Mouse (Mus musculus): ENCODE measurements around the gene Sdc4. TPM values are rescaled to one million over a fixed set of nuclear protein-coding genes. Genes with fewer than 3 reads are reported as not detected.

The Sdc4 gene
- polyA plus RNA-seq, 1 experiment from 2014 or later = 11.3 TPM

DNA sequence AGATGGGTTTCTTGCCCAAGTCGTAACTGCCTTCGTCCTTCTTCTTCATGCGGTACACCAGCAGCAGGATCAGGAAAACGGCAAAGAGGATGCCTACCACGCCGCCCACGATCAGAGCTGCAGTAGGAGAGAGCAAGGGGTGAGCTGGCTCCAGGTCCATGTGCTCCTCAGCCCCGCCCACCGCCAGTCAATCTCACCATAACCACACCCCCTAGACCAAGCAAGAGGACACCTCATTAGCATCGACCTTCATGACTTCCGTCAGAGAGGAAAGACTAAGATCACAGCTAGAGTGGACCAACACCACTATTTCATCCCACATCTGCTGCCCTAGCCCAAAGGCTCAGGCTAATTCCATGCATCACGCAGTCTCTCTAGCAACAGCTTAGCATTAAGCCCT, 17.6 kb downstream of the Sdc4 start:
- H3K27ac ChIP-seq (replicated peaks) = no peak overlapping the region
- H3K4me1 ChIP-seq = peaks cover 6% of the 10 kb centered on the region; the same call in 1 of the 2 replicates
- ATAC-seq (ENCODE audit: low FRiP score, low read depth) = no peak
- 0 out of 2 replicates have a peak, but pooled peaks cover 2% of the 10 kb centered on the region for H3K9me3 ChIP-seq
- no peak overlapping the region for H3K4me3 ChIP-seq
- 0 out of 2 replicates have a peak, but pooled peaks cover 6% of the 10 kb centered on the region for H3K27me3 ChIP-seq
- H3K9ac ChIP-seq (replicated peaks) = no peak overlapping the region
- H3K4me2 ChIP-seq (replicated peaks) = no peak overlapping the region
- 32% methylated on average over 12 of the region's 12 CpGs for WGBS
- no peaks in the 10 kb centered on the region for H3K36me3 ChIP-seq

DNA sequence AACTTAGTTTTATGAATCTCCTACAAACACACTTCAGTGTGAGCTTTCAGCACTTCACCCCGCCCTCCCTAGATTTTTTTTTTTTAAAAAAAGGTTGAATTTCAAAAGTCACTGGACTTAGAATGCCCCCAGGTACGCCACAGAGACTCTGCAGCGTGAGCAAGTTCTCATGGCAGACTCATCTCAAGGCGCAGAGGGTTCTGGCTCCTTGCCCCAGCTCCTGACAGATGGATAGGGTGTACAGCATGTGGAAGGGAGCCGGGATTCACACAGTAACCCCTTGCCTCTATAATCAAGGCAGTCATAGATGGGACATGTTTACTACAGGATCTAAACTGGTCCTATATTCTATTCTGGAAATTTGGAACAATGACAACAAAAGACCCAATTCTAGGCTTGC, 18.3 kb downstream of the Sdc4 start:
- Histone ChIP-seq H3K36me3 (no peaks in the 10 kb centered on the region), H3K27ac (replicated peaks) (no peak overlapping the region), H3K4me3 (no peak overlapping the region), H3K9me3 (0 out of 2 replicates have a peak, but pooled peaks cover 2% of the 10 kb centered on the region), H3K9ac (replicated peaks) (no peak overlapping the region), H3K4me1 (no peaks in the 10 kb centered on the region), H3K27me3 (no peaks in the 10 kb centered on the region), H3K4me2 (replicated peaks) (no peak overlapping the region)
- no peak for ATAC-seq (ENCODE audit: low FRiP score, low read depth)
- WGBS = 92% methylated on average over 5 of the region's 5 CpGs

DNA sequence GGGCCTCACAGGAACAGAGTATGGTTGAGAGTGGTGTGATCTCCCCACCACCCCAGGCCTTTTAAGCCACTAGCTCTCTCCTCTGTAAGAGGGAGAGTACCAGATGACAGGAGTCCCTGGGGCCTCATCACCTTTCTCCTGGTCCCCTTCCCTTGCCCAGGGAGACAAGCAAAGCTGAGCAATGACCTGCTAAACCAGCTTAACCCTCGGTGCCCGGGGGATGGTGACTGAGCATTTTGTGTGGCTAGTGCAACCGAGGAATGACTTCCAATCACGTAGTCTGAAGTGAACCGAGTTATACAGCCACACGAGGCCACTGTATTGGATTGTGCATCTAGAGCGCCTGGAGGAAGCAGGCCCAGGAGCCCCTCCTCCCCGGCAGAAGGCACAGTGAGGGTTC, 19.3 kb downstream of the Sdc4 start:
- ATAC-seq (ENCODE audit: low FRiP score, low read depth) = no peak
- 0 out of 2 replicates have a peak, but pooled peaks cover 2% of the 10 kb centered on the region for H3K9me3 ChIP-seq
- 85% methylated on average over 8 of the region's 8 CpGs for WGBS
- H3K27me3 ChIP-seq = no peaks in the 10 kb centered on the region
- H3K4me2 ChIP-seq (replicated peaks) = no peak overlapping the region
- H3K36me3 ChIP-seq = no peaks in the 10 kb centered on the region
- no peaks in the 10 kb centered on the region for H3K4me1 ChIP-seq
- no peak overlapping the region for H3K9ac ChIP-seq (replicated peaks)
- no peak overlapping the region for H3K4me3 ChIP-seq
- H3K27ac ChIP-seq (replicated peaks) = no peak overlapping the region

DNA sequence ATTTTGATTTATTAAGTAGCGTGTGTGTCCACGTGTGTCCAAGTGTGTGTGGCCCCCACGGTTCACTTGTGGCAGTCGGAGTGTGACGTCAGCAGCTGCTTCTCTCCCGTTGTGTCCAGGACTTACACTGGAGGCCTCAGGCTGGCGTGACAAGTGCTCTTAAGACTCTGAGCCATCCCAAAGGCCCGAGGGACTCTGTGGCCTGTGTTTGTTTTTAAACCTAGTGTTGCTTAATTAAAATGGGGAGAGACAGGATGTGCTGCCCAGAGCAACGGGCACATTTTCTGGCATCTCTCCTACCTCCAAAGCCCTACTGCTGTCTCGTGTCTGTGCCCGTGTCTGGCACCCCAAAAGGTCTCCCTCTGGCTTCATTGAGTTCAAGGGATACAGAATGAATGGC, 20.2 kb downstream of the Sdc4 start:
- Histone ChIP-seq H3K27me3 (no peaks in the 10 kb centered on the region), H3K27ac (replicated peaks) (no peak overlapping the region), H3K4me2 (replicated peaks) (no peak overlapping the region), H3K4me3 (no peak overlapping the region), H3K9ac (replicated peaks) (no peak overlapping the region), H3K9me3 (0 out of 2 replicates have a peak, but pooled peaks cover 2% of the 10 kb centered on the region), H3K4me1 (no peaks in the 10 kb centered on the region), H3K36me3 (no peaks in the 10 kb centered on the region)
- no peak for ATAC-seq (ENCODE audit: low FRiP score, low read depth)
- 92% methylated on average over 11 of the region's 11 CpGs for WGBS

DNA sequence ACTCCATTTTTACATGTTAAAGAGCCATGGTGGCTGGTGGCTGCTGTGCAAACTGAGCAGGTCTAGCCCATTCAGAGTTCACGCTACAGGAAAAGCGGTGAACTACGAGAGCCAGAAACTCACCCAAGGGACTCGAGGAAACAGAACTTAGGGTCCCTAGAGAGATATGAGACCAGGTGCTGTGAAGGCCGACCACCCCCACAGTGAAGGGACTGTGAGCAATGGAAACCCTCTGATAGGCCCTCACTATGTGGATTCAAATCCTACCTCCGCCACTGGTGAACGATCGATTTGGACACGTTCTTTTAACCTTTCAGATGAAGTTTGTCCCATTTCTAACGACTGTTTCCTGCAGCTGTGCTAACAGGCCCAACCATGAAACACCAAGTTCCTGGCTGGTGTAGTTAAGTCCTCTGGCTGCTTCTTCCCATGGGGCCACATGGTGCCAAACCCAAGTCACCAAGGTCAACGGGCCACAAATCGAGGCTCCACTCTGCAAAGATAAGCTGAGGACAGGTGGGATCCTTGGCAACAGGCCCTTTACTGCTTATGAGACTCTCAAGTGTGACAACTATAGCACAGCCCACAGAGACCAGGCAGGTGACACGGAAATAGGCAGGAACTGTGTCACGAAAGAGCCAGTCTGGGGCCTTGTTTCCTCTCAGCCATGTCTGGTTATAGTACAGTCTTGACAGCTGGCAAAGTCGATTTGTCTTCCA, 20.9 kb downstream of the Sdc4 start:
- no peak for ATAC-seq (ENCODE audit: low FRiP score, low read depth)
- WGBS = 91% methylated on average over 15 of the region's 15 CpGs

DNA sequence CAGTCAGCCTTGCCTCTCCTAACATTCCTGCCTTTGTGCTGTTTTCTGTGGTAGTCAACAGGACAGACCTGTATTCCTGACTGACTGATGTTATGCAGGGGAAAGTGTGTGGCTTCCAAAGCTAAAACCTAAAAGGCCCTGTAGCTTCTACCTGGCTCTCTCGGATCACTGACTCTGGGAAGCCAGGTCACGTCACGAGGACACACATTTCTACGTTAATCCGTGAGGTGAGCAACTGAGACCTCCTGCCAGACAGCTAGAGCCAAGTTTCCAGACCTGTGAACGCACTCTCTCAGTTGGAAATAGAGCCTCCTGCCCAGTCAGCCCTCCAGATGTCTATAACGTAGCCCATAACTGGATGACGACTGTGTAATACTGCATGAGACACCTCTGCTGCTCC, 21.7 kb downstream of the Sdc4 start:
- Histone ChIP-seq H3K27ac (replicated peaks) (no peak overlapping the region), H3K9ac (replicated peaks) (no peak overlapping the region), H3K36me3 (no peaks in the 10 kb centered on the region), H3K9me3 (0 out of 2 replicates have a peak, but pooled peaks cover 2% of the 10 kb centered on the region), H3K4me1 (no peaks in the 10 kb centered on the region), H3K4me2 (replicated peaks) (no peak overlapping the region), H3K4me3 (no peak overlapping the region), H3K27me3 (no peaks in the 10 kb centered on the region)
- WGBS = 81% methylated on average over 8 of the region's 8 CpGs
- no peak for ATAC-seq (ENCODE audit: low FRiP score, low read depth)

More for the DNA sequence above, 20.9 kb downstream of the Sdc4 start:
- no peaks in the 10 kb centered on the region for H3K36me3 ChIP-seq
- no peaks in the 10 kb centered on the region for H3K4me1 ChIP-seq
- H3K27me3 ChIP-seq = no peaks in the 10 kb centered on the region
- H3K9me3 ChIP-seq = 0 out of 2 replicates have a peak, but pooled peaks cover 2% of the 10 kb centered on the region
- no peak overlapping the region for H3K9ac ChIP-seq (replicated peaks)
- no peak overlapping the region for H3K27ac ChIP-seq (replicated peaks)
- no peak overlapping the region for H3K4me3 ChIP-seq
- no peak overlapping the region for H3K4me2 ChIP-seq (replicated peaks)

DNA sequence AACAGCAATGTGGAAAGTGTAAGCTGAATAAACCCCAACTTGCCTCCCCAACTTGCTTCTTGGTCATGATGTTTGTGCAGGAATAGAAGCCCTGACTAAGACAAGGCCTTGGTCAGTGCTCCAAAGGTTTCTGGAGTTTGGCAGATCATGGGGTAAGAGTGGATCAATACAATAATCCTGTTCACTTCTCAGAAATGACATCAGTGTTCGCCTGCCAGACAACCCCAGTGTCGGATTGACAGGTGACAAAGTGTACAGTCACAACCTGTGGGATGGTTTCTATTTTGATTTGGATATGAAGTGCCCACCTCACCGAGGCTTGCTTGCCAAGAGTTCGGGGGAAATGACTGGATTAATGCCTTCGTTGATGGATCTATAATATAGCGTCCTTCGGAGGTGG, 22.4 kb downstream of the Sdc4 start:
- WGBS = 88% methylated on average over 7 of the region's 7 CpGs
- ATAC-seq (ENCODE audit: low FRiP score, low read depth) = no peak
- Histone ChIP-seq H3K36me3 (no peaks in the 10 kb centered on the region), H3K9me3 (0 out of 2 replicates have a peak, but pooled peaks cover 2% of the 10 kb centered on the region), H3K27ac (replicated peaks) (no peak overlapping the region), H3K27me3 (no peaks in the 10 kb centered on the region; the same call in 1 of the 2 replicates), H3K4me2 (replicated peaks) (no peak overlapping the region), H3K9ac (replicated peaks) (no peak overlapping the region), H3K4me3 (no peak overlapping the region), H3K4me1 (no peaks in the 10 kb centered on the region)

DNA sequence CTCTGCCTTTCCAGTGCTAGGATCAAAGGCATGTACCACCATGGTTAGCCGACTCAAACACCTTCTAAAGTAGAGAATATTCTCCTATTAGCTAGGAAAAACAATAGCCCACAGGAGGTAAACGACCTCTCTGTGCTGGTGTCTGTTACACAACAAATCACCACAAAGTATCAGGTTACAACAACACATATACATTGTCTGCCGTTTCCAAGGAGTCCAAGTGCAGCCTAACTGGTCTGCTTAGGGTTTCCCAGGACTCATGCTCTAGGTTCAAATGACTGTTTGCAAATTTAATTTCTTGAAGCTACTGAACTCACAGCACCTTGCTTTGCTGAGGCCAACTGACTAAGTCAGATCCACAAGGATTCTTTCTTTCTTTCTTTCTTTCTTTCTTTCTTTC, 24.2 kb downstream of the Sdc4 start:
- ATAC-seq (ENCODE audit: low FRiP score, low read depth) = no peak
- WGBS = 9% methylated on average over 3 of the region's 3 CpGs

DNA sequence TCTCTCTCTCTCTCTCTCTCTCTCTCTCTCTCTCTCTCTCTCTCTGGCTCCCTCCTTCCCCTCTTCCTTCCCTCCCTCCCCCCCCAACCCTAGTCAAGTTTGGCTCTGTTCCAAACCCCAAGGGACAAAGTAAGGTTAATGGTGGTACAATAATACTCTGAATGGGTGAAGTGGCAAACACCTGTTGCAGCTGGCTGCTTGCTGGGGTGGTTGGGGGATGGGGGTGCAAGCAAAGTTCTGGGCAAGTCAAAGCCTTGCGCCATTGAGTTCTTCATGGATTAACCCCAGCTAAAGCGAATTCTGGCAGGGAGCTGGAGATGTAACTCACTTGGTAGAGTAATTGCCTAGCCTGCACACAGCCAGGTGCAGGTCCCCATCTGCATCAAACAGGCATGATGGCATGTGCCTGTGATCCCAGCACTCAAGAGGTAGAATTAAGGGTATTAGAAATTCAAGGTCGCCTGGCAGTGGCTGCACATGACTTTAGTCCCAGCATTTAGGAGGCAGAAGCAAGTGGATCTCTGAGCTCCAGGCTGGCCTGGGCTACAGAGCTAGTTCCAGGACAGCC, 25.3 kb downstream of the Sdc4 start:
- no peaks in the 10 kb centered on the region for H3K36me3 ChIP-seq
- no peaks in the 10 kb centered on the region for H3K4me1 ChIP-seq
- no peak overlapping the region for H3K4me2 ChIP-seq (replicated peaks)
- WGBS = 27% methylated on average over 3 of the region's 3 CpGs
- peaks cover 17% of the 10 kb centered on the region for H3K27me3 ChIP-seq
- no peaks in the 10 kb centered on the region for H3K9me3 ChIP-seq
- H3K4me3 ChIP-seq = no peak overlapping the region
- H3K9ac ChIP-seq (replicated peaks) = no peak overlapping the region
- ATAC-seq (ENCODE audit: low FRiP score, low read depth) = no peak
- no peak overlapping the region for H3K27ac ChIP-seq (replicated peaks)

More for the DNA sequence above, 24.2 kb downstream of the Sdc4 start:
- H3K36me3 ChIP-seq = no peaks in the 10 kb centered on the region
- no peak overlapping the region for H3K4me3 ChIP-seq
- H3K4me2 ChIP-seq (replicated peaks) = no peak overlapping the region
- no peak overlapping the region for H3K27ac ChIP-seq (replicated peaks)
- H3K4me1 ChIP-seq = no peaks in the 10 kb centered on the region
- peaks cover 6% of the 10 kb centered on the region for H3K27me3 ChIP-seq
- H3K9ac ChIP-seq (replicated peaks) = no peak overlapping the region
- 0 out of 2 replicates have a peak, but pooled peaks cover 2% of the 10 kb centered on the region for H3K9me3 ChIP-seq

DNA sequence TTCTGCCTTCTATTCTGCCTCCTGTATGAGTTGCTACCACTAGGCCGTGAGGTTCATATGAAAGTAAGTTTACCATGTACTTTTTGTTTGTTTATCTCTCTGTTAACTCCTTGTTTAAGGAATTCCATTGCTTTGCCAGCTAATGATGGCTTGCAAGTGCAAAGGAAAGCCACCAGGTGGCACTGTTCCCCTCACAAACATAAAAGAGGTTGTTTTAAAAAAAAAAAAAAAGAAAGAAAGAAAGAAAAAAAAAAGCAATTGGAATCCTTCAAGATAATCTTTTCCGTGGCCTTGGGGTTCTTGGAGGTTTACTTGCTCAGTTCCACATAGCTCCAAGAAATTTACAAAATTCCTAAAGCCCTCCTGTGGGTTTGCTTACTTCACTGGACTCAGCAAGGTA, 26.5 kb downstream of the Sdc4 start:
- WGBS = 2% methylated on average over 2 of the region's 2 CpGs
- Histone ChIP-seq H3K27ac (replicated peaks) (no peak overlapping the region), H3K36me3 (no peaks in the 10 kb centered on the region), H3K4me3 (no peak overlapping the region), H3K4me1 (no peaks in the 10 kb centered on the region), H3K4me2 (replicated peaks) (no peak overlapping the region), H3K9ac (replicated peaks) (no peak overlapping the region), H3K9me3 (no peaks in the 10 kb centered on the region), H3K27me3 (peaks cover 22% of the 10 kb centered on the region)
- ATAC-seq (ENCODE audit: low FRiP score, low read depth) = no peak

DNA sequence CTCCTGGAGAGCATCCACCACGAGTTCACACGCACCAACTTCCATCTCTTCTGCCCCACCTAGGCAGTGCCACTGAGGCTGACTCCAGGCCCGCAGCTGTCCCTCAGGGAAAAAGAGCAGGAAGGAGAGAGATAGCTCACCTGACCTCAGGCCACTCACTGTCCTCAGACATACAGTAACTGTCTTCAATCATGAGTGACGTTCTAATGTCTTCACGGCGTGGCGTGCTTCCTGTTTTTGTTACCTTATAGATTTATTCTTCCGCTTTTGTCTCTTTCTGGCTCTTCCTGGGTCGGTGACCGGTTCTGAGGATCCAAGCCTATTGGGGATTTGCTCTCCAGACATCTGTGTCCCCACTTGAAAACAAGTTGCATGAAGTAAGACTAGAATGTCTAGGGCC, 29.1 kb downstream of the Sdc4 start:
- Histone ChIP-seq H3K27me3 (peaks cover 37% of the 10 kb centered on the region), H3K9me3 (no peaks in the 10 kb centered on the region), H3K4me1 (no peaks in the 10 kb centered on the region), H3K4me2 (replicated peaks) (peak overlapping the region; percentile 30), H3K9ac (replicated peaks) (no peak overlapping the region), H3K27ac (replicated peaks) (no peak overlapping the region), H3K36me3 (no peaks in the 10 kb centered on the region), H3K4me3 (peak overlapping the region; percentile 6; the same call in 1 of the 2 replicates)
- 75% methylated on average over 10 of the region's 10 CpGs for WGBS
- no peak for ATAC-seq (ENCODE audit: low FRiP score, low read depth)

DNA sequence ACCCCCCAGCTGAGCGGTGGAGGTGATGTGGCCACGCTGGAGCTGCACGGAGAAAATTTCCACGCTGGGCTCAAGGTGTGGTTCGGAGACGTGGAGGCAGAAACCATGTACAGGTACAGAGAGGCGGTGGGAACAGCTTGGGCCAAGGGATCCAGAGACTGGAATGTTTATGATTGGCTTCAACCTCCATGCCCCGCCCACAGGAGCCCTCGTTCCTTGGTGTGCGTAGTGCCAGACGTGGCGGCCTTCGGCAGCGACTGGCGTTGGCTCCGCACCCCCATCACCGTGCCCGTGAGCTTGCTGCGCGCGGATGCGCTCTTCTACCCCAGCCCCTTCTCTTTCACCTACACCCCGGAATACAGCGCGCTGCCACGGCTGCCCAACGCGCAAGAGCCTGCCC, 29.5 kb downstream of the Sdc4 start:
- no peak overlapping the region for H3K27ac ChIP-seq (replicated peaks)
- H3K9me3 ChIP-seq = no peaks in the 10 kb centered on the region
- ATAC-seq (ENCODE audit: low FRiP score, low read depth) = no peak
- 34% methylated on average over 27 of the region's 28 CpGs for WGBS
- H3K4me3 ChIP-seq = peak overlapping the region; percentile 6; the same call in 1 of the 2 replicates
- H3K4me2 ChIP-seq (replicated peaks) = peak overlapping the region; percentile 30
- H3K36me3 ChIP-seq = no peaks in the 10 kb centered on the region
- no peaks in the 10 kb centered on the region for H3K4me1 ChIP-seq
- H3K27me3 ChIP-seq = peaks cover 41% of the 10 kb centered on the region
- no peak overlapping the region for H3K9ac ChIP-seq (replicated peaks)
